Mouse (Mus musculus) kidney, embryonic 14.5 days (tissue): Measurements from ENCODE around the gene Pop5. TPM values are rescaled to one million over a fixed set of nuclear protein-coding genes. Genes with fewer than 3 reads are reported as not detected.

Source experiments
- ATAC-seq: fragments of 200-750 bp; cut with Nextera tagmentation; 2 replicates; pipeline ENCODE4 v1.8.0; 2017; ENCODE audit warnings: moderate number of reproducible peaks, mild to moderate bottlenecking, moderate TSS enrichment, moderate library complexity; ENCODE audit not compliant: low FRiP score, low TSS enrichment
- H3K27ac ChIP-seq: fragments of 300-500 bp; sonication (generic); 2 replicates; pipeline ENCODE4 v1.5.1; 2014; ENCODE audit warnings: low read depth, mild to moderate bottlenecking, low read length, moderate library complexity, mixed read lengths
- H3K27me3 ChIP-seq: fragments of 300-500 bp; sonication (generic); 2 replicates; pipeline ENCODE4 v1.6.1; 2014; ENCODE audit warnings: mild to moderate bottlenecking, low read length; ENCODE audit not compliant: control insufficient read depth, insufficient read depth
- H3K36me3 ChIP-seq: fragments of 300-500 bp; sonication (generic); 2 replicates; pipeline ENCODE4 v1.6.1; 2014; ENCODE audit warnings: low read length, mixed read lengths; ENCODE audit not compliant: control insufficient read depth, insufficient read depth
- H3K4me1 ChIP-seq: fragments of 300-500 bp; sonication (generic); 2 replicates; pipeline ENCODE4 v1.6.1; 2014; ENCODE audit warnings: low read length, mixed read lengths; ENCODE audit not compliant: control insufficient read depth, insufficient read depth
- H3K4me2 ChIP-seq: fragments of 300-500 bp; sonication (generic); replicated peaks from 2 replicates; pipeline ENCODE4 v1.6.1; 2014; ENCODE audit warnings: low read depth, mild to moderate bottlenecking, low read length
- H3K4me3 ChIP-seq: fragments of 300-500 bp; sonication (generic); 2 replicates; pipeline ENCODE4 v1.5.1; 2014; ENCODE audit warnings: mild to moderate bottlenecking, low read length
- H3K9ac ChIP-seq: fragments of 300-500 bp; sonication (generic); 2 replicates; pipeline ENCODE4 v1.6.1; 2014; ENCODE audit warnings: low read depth, mild to moderate bottlenecking, low read length, moderate library complexity
- H3K9me3 ChIP-seq: fragments of 300-500 bp; sonication (generic); 2 replicates; pipeline ENCODE4 v1.6.1; 2016; ENCODE audit warnings: low read length; ENCODE audit not compliant: control insufficient read depth
- WGBS: fragments of 180-500 bp; shearing (Covaris S2); extraction: QIAGEN DNeasy Blood & Tissue Kit; methylation state at CpG from one replicate; pipeline ENCODE4 v1.1.7; 2014; 5-methylcytosine and 5-hydroxymethylcytosine counted together
- polyA plus RNA-seq: library from polyadenylated mRNA; unstranded; fragments of >200 nt; fragmentation: Nextera tagmentation; extraction: Ambion mirVana; gene quantifications from 2 replicates; pipeline ENCODE4 v1.2.1, GENCODE M21; 2014

Pop5 gene
- 116 and 120 TPM in 2 replicates for polyA plus RNA-seq

- H3K9me3 ChIP-seq = no peaks in the 10 kb centered on the region
- H3K4me3 ChIP-seq = peak within 1 kb of the TSS; percentile 54
- H3K36me3 ChIP-seq = peaks cover 13% of the 10 kb centered on the region
- ATAC-seq = peak; percentile 54
- peak within 1 kb of the TSS; percentile 76 for H3K4me2 ChIP-seq
- peaks cover 21% of the 10 kb centered on the region for H3K4me1 ChIP-seq
- H3K27me3 ChIP-seq = peaks cover 13% of the 10 kb centered on the region
- peak within 1 kb of the TSS; percentile 8; the same call in 1 of the 2 replicates for H3K27ac ChIP-seq
- H3K9ac ChIP-seq = peak within 1 kb of the TSS; percentile 61
- 1% methylated on average over 21 of the region's 21 CpGs for WGBS
Observed at GRCm38 (mm10) chr5:115235786-115236263, at the start of gene Pop5. Gene Pop5, plus strand, starts transcription at chr5:115235836.

- Histone ChIP-seq H3K4me2 (peak overlapping the region; percentile 36), H3K27ac (no peak overlapping the region), H3K9me3 (peaks cover 2% of the 10 kb centered on the region; the same call in 1 of the 2 replicates), H3K4me3 (peak overlapping the region; percentile 2; the same call in 1 of the 2 replicates), H3K9ac (no peak overlapping the region), H3K4me1 (peaks cover 27% of the 10 kb centered on the region), H3K27me3 (peaks cover 12% of the 10 kb centered on the region; the same call in 1 of the 2 replicates), H3K36me3 (no peaks in the 10 kb centered on the region)
- 34% methylated on average over 17 of the region's 17 CpGs for WGBS
- ATAC-seq = peak; percentile 43
Observed at GRCm38 (mm10) chr5:115186371-115187073, 49.1 kb upstream of the Pop5 start.

GRCm38 (mm10) chr5:115187188-115188131 lies 48.2 kb upstream of the Pop5 start:
- Histone ChIP-seq H3K27ac (no peak overlapping the region), H3K9ac (no peak overlapping the region), H3K27me3 (peaks cover 20% of the 10 kb centered on the region), H3K9me3 (peaks cover 2% of the 10 kb centered on the region; the same call in 1 of the 2 replicates), H3K4me2 (peak overlapping the region; percentile 36), H3K36me3 (no peaks in the 10 kb centered on the region), H3K4me3 (peak overlapping the region; percentile 2; the same call in 1 of the 2 replicates), H3K4me1 (peaks cover 31% of the 10 kb centered on the region)
- 13% methylated on average over 26 of the region's 26 CpGs for WGBS
- peak; percentile 71 for ATAC-seq

GRCm38 (mm10) chr5:115188824-115189223 lies 46.8 kb upstream of the Pop5 start:
- no peak overlapping the region for H3K4me3 ChIP-seq
- no peak overlapping the region for H3K9ac ChIP-seq
- H3K9me3 ChIP-seq = peaks cover 2% of the 10 kb centered on the region; the same call in 1 of the 2 replicates
- 51% methylated on average over 5 of the region's 5 CpGs for WGBS
- peaks cover 34% of the 10 kb centered on the region for H3K27me3 ChIP-seq
- H3K4me1 ChIP-seq = peaks cover 41% of the 10 kb centered on the region
- no peak for ATAC-seq
- H3K36me3 ChIP-seq = no peaks in the 10 kb centered on the region
- H3K4me2 ChIP-seq = no peak overlapping the region
- H3K27ac ChIP-seq = no peak overlapping the region

GRCm38 (mm10) chr5:115190081-115190480 lies 45.6 kb upstream of the Pop5 start:
- peaks cover 2% of the 10 kb centered on the region; the same call in 1 of the 2 replicates for H3K9me3 ChIP-seq
- peaks cover 40% of the 10 kb centered on the region for H3K27me3 ChIP-seq
- H3K9ac ChIP-seq = no peak overlapping the region
- H3K4me1 ChIP-seq = peaks cover 47% of the 10 kb centered on the region
- H3K27ac ChIP-seq = no peak overlapping the region
- no peaks in the 10 kb centered on the region for H3K36me3 ChIP-seq
- no peak overlapping the region for H3K4me2 ChIP-seq
- WGBS = 72% methylated on average over 12 of the region's 12 CpGs
- H3K4me3 ChIP-seq = no peak overlapping the region
- no peak for ATAC-seq

- ATAC-seq = no peak
- H3K36me3 ChIP-seq = no peaks in the 10 kb centered on the region
- peaks cover 2% of the 10 kb centered on the region; the same call in 1 of the 2 replicates for H3K9me3 ChIP-seq
- peak overlapping the region; percentile 63; the same call in 1 of the 2 replicates for H3K4me3 ChIP-seq
- H3K9ac ChIP-seq = no peak overlapping the region
- no peak overlapping the region for H3K27ac ChIP-seq
- peak overlapping the region; percentile 100; the same call in 1 of the 2 replicates for H3K4me2 ChIP-seq
- H3K4me1 ChIP-seq = peaks cover 31% of the 10 kb centered on the region
- 7% methylated on average over 29 of the region's 29 CpGs for WGBS
- peaks cover 40% of the 10 kb centered on the region for H3K27me3 ChIP-seq
Observed at GRCm38 (mm10) chr5:115191880-115192827, 43.5 kb upstream of the Pop5 start.

DNA sequence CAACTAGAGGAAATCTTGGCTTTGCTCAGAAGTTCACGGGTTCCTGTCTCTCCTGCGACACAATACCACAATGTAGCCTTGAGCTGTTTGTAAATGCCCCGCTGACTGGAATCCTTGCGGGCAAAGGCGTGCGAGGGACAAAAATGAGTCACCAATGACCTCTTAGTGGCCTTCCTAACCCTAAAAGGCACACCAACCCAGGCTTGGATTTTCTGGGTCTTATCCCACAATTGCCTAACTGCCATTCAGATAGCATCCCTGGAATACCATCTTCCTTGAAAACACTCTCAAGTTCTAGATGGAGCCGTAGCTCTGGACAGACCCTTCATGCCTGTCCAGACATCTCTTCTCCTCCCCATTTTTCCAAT lies 42.8 kb upstream of the Pop5 start:
- 6% methylated on average over 7 of the region's 7 CpGs for WGBS
- H3K4me2 ChIP-seq = peak overlapping the region; percentile 100
- no peak overlapping the region for H3K9ac ChIP-seq
- peaks cover 2% of the 10 kb centered on the region; the same call in 1 of the 2 replicates for H3K9me3 ChIP-seq
- ATAC-seq = no peak
- peaks cover 25% of the 10 kb centered on the region for H3K4me1 ChIP-seq
- H3K4me3 ChIP-seq = peak overlapping the region; percentile 63
- H3K27me3 ChIP-seq = peaks cover 40% of the 10 kb centered on the region
- H3K27ac ChIP-seq = no peak overlapping the region
- no peaks in the 10 kb centered on the region for H3K36me3 ChIP-seq

GRCm38 (mm10) chr5:115193226-115193625 lies 42.4 kb upstream of the Pop5 start:
- Histone ChIP-seq H3K27ac (no peak overlapping the region), H3K4me1 (peaks cover 25% of the 10 kb centered on the region), H3K4me2 (peak overlapping the region; percentile 100), H3K9me3 (peaks cover 2% of the 10 kb centered on the region; the same call in 1 of the 2 replicates), H3K4me3 (peak overlapping the region; percentile 63), H3K27me3 (peaks cover 40% of the 10 kb centered on the region), H3K9ac (peak overlapping the region; percentile 58), H3K36me3 (no peaks in the 10 kb centered on the region)
- WGBS = under 1% methylated on average over 34 of the region's 34 CpGs
- peak; percentile 42 for ATAC-seq
